Mouse (Mus musculus): ENCODE results near the gene Tmem59l. TPM values are rescaled to one million over a fixed set of nuclear protein-coding genes. Genes with fewer than 3 reads are reported as not detected.

Gene Tmem59l
- polyA plus RNA-seq, 1 experiment: 524 TPM

- Histone ChIP-seq H3K27me3 (ENCODE audit: control insufficient read depth, insufficient read depth, low read length) (peaks cover 1% of the 10 kb centered on the region; the same call in 1 of the 2 replicates), H3K27ac (ENCODE audit: insufficient read depth, low read length) (no peak overlapping the region), H3K4me3 (replicated peaks; ENCODE audit: insufficient read depth, low read depth, low read length) (no peak overlapping the region), H3K4me1 (ENCODE audit: control insufficient read depth, insufficient read depth, low read length) (peaks cover 9% of the 10 kb centered on the region; the same call in 1 of the 2 replicates)
- no peak for TF ChIP-seq CTCF (IDR thresholded peaks at IDR 0.05; ENCODE audit: borderline replicate concordance, insufficient read depth, low read depth, low read length)
- no peak for TF ChIP-seq POLR2A (IDR thresholded peaks at IDR 0.05; ENCODE audit: borderline replicate concordance, insufficient read depth, low read length)
- 52% methylated on average over 12 of the region's 12 CpGs for WGBS
- no peak for DNase-seq
Observed at GRCm38 (mm10) chr8:70495771-70496062, 8.6 kb upstream of the Tmem59l start.

- Histone ChIP-seq H3K27ac (ENCODE audit: insufficient read depth, low read length) (no peak overlapping the region), H3K27me3 (ENCODE audit: control insufficient read depth, insufficient read depth, low read length) (peaks cover 1% of the 10 kb centered on the region; the same call in 1 of the 2 replicates), H3K4me1 (ENCODE audit: control insufficient read depth, insufficient read depth, low read length) (peaks cover 9% of the 10 kb centered on the region; the same call in 1 of the 2 replicates), H3K4me3 (replicated peaks; ENCODE audit: insufficient read depth, low read depth, low read length) (no peak overlapping the region)
- 38% methylated on average over 19 of the region's 21 CpGs for WGBS
- TF ChIP-seq CTCF (IDR thresholded peaks at IDR 0.05; ENCODE audit: borderline replicate concordance, insufficient read depth, low read depth, low read length) (no peak), POLR2A (IDR thresholded peaks at IDR 0.05; ENCODE audit: borderline replicate concordance, insufficient read depth, low read length) (no peak)
- DNase-seq: no peak
Observed at GRCm38 (mm10) chr8:70495001-70495770, 8.0 kb upstream of the Tmem59l start.

DNA sequence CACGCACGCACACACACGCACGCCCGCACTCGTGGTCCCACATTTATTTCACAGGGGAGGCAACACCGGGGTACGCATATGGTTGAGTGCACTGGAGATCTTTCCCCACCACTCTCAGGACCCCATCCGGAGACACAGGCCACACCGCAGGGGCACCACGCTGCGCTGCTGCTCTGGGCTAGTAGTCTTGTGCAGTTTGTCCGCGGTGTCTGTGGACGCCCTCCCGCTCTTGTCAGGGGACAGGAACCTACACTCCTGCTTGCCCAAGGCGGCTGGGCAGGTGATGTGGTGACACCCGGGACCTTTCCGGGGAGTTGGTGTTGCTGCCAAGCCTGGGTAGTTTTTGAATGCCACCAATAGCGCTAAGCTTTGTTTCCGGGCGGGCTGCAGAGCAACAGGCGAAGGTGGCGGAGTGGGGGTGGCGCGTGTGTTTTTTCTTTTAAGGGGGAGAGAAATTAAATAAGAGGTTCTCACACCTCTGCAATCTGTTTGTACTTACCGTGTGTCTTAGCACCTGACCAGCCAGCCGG is 7.3 kb upstream of the Tmem59l start:
- Histone ChIP-seq H3K4me1 (ENCODE audit: control insufficient read depth, insufficient read depth, low read length) (peaks cover 9% of the 10 kb centered on the region; the same call in 1 of the 2 replicates), H3K27ac (ENCODE audit: insufficient read depth, low read length) (no peak overlapping the region), H3K27me3 (ENCODE audit: control insufficient read depth, insufficient read depth, low read length) (peaks cover 1% of the 10 kb centered on the region; the same call in 1 of the 2 replicates), H3K4me3 (replicated peaks; ENCODE audit: insufficient read depth, low read depth, low read length) (no peak overlapping the region)
- 20% methylated on average over 28 of the region's 28 CpGs for WGBS
- TF ChIP-seq POLR2A (IDR thresholded peaks at IDR 0.05; ENCODE audit: borderline replicate concordance, insufficient read depth, low read length) (no peak), CTCF (IDR thresholded peaks at IDR 0.05; ENCODE audit: borderline replicate concordance, insufficient read depth, low read depth, low read length) (no peak)
- DNase-seq: no peak

DNA sequence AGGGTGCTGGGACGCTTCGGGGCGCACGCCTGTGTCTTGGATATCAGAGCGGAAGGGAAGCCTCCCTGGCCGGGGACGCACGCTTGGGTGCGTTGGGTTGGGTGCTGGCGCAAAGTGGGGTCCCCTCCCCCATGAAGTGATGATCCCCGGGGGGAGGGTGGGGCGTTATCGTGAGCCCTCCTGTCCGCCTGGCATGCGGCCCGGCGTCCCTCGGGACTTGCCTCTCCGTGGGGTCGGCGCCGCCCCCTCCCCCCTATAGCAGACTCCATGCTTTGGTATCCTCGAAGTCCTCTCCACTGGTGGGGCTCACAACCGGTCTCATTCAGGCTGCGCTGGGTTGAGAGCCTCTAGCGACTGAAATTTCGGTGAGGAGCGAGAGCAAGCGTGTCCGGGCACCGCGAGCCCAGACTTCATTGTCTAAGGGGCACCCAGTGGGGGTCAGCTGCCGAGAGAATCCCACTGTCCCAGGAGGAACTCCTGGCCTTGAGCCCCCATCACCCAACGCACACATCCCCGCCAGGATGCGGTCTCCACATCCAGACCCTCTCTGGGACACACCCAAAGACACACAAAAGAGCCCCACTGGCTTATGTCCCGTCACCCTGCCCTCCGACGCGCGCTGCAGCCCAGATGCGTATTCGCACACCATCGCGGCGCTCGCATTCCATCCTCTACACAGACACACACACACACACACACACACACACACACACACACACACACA is 6.7 kb upstream of the Tmem59l start:
- TF ChIP-seq POLR2A (IDR thresholded peaks at IDR 0.05; ENCODE audit: borderline replicate concordance, insufficient read depth, low read length) (no peak), CTCF (IDR thresholded peaks at IDR 0.05; ENCODE audit: borderline replicate concordance, insufficient read depth, low read depth, low read length) (no peak)
- H3K27ac ChIP-seq (ENCODE audit: insufficient read depth, low read length): no peak overlapping the region
- H3K4me3 ChIP-seq (replicated peaks; ENCODE audit: insufficient read depth, low read depth, low read length): no peak overlapping the region
- peaks cover 1% of the 10 kb centered on the region; the same call in 1 of the 2 replicates for H3K27me3 ChIP-seq (ENCODE audit: control insufficient read depth, insufficient read depth, low read length)
- DNase-seq: no peak
- H3K4me1 ChIP-seq (ENCODE audit: control insufficient read depth, insufficient read depth, low read length): peaks cover 13% of the 10 kb centered on the region
- WGBS: 2% methylated on average over 47 of the region's 47 CpGs

DNA sequence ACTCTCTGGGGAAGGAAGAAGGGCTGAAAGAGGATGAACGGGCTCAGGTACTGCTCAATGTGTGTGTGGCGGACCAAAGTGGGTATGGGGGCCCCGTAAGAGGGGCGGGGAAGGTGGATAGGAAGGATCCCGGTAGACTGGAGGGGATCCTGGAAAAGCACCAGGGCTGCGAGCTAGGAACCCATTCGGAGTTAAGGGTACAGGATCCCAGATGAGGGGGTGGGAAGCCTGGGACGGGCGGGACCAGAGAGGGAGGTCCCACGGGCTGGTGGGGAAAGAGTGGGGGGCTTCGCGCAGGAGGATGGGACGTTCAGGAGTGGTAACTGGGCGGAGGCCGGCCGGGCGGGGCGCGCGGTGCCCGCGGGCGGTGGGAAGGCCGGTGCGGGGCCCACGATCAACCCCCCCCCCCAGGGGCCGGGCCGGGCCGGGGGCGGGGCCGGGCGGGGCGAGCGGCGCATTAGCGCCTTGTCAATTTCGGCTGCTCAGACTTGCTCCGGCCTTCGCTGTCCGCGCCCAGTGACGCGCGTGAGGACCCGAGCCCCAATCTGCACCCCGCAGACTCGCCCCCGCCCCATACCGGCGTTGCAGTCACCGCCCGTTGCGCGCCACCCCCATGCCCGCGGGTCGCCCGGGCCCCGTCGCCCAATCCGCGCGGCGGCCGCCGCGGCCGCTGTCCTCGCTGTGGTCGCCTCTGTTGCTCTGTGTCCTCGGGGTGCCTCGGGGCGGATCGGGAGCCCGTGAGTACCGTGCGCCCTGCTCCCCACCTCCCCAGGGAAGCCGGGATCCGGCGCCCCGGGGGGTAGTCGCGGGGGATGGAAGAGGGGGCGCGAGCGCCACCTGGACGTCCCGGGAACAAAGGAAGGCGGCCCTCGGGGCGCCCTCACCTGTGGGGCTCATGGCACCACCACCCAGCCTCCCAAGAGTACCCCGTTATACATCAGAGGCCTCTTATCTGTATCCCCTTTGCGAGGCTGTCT is 5.8 kb upstream of the Tmem59l start, which contains the start of gene Crlf1:
TSS of gene Crlf1 (plus strand) at position 495 of the 977 bp plus-strand sequence.
- 2% methylated on average over 86 of the region's 93 CpGs for WGBS
- peaks cover 1% of the 10 kb centered on the region; the same call in 1 of the 2 replicates for H3K27me3 ChIP-seq (ENCODE audit: control insufficient read depth, insufficient read depth, low read length)
- H3K4me3 ChIP-seq (replicated peaks; ENCODE audit: insufficient read depth, low read depth, low read length): peak within 1 kb of the TSS; percentile 2
- TF ChIP-seq POLR2A (IDR thresholded peaks at IDR 0.05; ENCODE audit: borderline replicate concordance, insufficient read depth, low read length): no peak
- no peak for TF ChIP-seq CTCF (IDR thresholded peaks at IDR 0.05; ENCODE audit: borderline replicate concordance, insufficient read depth, low read depth, low read length)
- H3K27ac ChIP-seq (ENCODE audit: insufficient read depth, low read length): no peak within 1 kb of the TSS
- H3K4me1 ChIP-seq (ENCODE audit: control insufficient read depth, insufficient read depth, low read length): peaks cover 16% of the 10 kb centered on the region
- DNase-seq: peak in 1 of 2 experiments; percentile 26

GRCm38 (mm10) chr8:70490880-70491495 is 3.8 kb upstream of the Tmem59l start:
- Histone ChIP-seq H3K4me1 (ENCODE audit: control insufficient read depth, insufficient read depth, low read length) (peaks cover 16% of the 10 kb centered on the region), H3K27me3 (ENCODE audit: control insufficient read depth, insufficient read depth, low read length) (peaks cover 1% of the 10 kb centered on the region; the same call in 1 of the 2 replicates), H3K27ac (ENCODE audit: insufficient read depth, low read length) (no peak overlapping the region), H3K4me3 (replicated peaks; ENCODE audit: insufficient read depth, low read depth, low read length) (no peak overlapping the region)
- 41% methylated on average over 20 of the region's 20 CpGs for WGBS
- TF ChIP-seq CTCF (IDR thresholded peaks at IDR 0.05; ENCODE audit: borderline replicate concordance, insufficient read depth, low read depth, low read length) (no peak), POLR2A (IDR thresholded peaks at IDR 0.05; ENCODE audit: borderline replicate concordance, insufficient read depth, low read length) (no peak)
- DNase-seq: no peak

Measured in cerebellum, adult 2 months (tissue).